Mouse (Mus musculus) MEL (cell line): ENCODE data around the gene Ntn1. TPM values are rescaled to one million over a fixed set of nuclear protein-coding genes. Genes with fewer than 3 reads are reported as not detected.

Source experiments
- DNase-seq: peaks from one replicate; pipeline ENCODE4 v3.0.0; 2011; ENCODE audit warnings: low read depth, low spot score
- H3K27ac ChIP-seq: 2 replicates; pipeline ENCODE4 v1.5.1; 2012; ENCODE audit warnings: low read depth, mild to moderate bottlenecking, control low read depth, low read length, moderate library complexity; ENCODE audit not compliant: control insufficient read depth
- H3K27me3 ChIP-seq, 2 experiments: fragments of 150-350 bp in 1 of 2; sonication (generic) in 1 of 2; 2 replicates each; pipeline ENCODE4 v1.6.1; 2012; ENCODE audit warnings: low read length in 2 of 2, mild to moderate bottlenecking in 2 of 2, improper control_type of control experiment in 1 of 2, moderate library complexity in 1 of 2; ENCODE audit not compliant: insufficient read depth in 2 of 2, control insufficient read depth in 1 of 2
- H3K36me3 ChIP-seq, 2 experiments: 2 replicates each; pipeline ENCODE4 v1.6.1; 2012 to 2014; ENCODE audit warnings: low read length in 2 of 2, improper control_type of control experiment in 1 of 2, inconsistent platforms in 1 of 2, mild to moderate bottlenecking in 1 of 2; ENCODE audit not compliant: insufficient read depth in 2 of 2, control insufficient read depth in 1 of 2
- H3K4me1 ChIP-seq, 2 experiments: fragments of 150-350 bp in 1 of 2; sonication (generic) in 1 of 2; 2 replicates each; pipeline ENCODE4 v1.6.1; 2012; ENCODE audit warnings: low read length in 2 of 2, improper control_type of control experiment in 1 of 2, mild to moderate bottlenecking in 1 of 2; ENCODE audit not compliant: insufficient read depth in 2 of 2, control insufficient read depth in 1 of 2
- H3K4me3 ChIP-seq, 2 experiments: fragments of 150-350 bp in 1 of 2; sonication (generic) in 1 of 2; 2 replicates each; pipeline ENCODE4 v1.5.1; 2012; ENCODE audit warnings: low read depth in 2 of 2, low read length in 2 of 2, mild to moderate bottlenecking in 2 of 2, moderate library complexity in 2 of 2, control low read depth in 1 of 2, improper control_type of control experiment in 1 of 2; ENCODE audit not compliant: control insufficient read depth in 1 of 2, insufficient read depth in 1 of 2
- H3K79me2 ChIP-seq: 2 replicates; pipeline ENCODE4 v1.6.1; 2012; ENCODE audit warnings: mild to moderate bottlenecking, low read length, moderate library complexity; ENCODE audit not compliant: control insufficient read depth, poor library complexity, insufficient read depth
- H3K9ac ChIP-seq: 2 replicates; pipeline ENCODE4 v1.6.1; 2012; ENCODE audit warnings: low read depth, mild to moderate bottlenecking, control low read depth, low read length, moderate library complexity; ENCODE audit not compliant: control insufficient read depth, poor library complexity, severe bottlenecking
- H3K9me3 ChIP-seq: fragments of 150-350 bp; sonication (generic); replicated peaks from 2 replicates; pipeline ENCODE4 v1.6.1; 2012; ENCODE audit warnings: mild to moderate bottlenecking, low read length, improper control_type of control experiment, moderate library complexity; ENCODE audit not compliant: insufficient read depth
- BHLHE40 ChIP-seq: IDR thresholded peaks from 2 replicates; pipeline ENCODE4 v1.6.1; 2012; ENCODE audit warnings: low read depth, mild to moderate bottlenecking, inconsistent platforms, low read length, improper control_type of control experiment, borderline replicate concordance
- CHD1 ChIP-seq: IDR thresholded peaks from 2 replicates; pipeline ENCODE4 v1.6.1; 2012; ENCODE audit warnings: low read depth, mild to moderate bottlenecking, inconsistent platforms, low read length, improper control_type of control experiment
- CHD2 ChIP-seq: IDR thresholded peaks from 2 replicates; pipeline ENCODE4 v1.6.1; 2011; ENCODE audit warnings: low read length, improper control_type of control experiment
- CTCF ChIP-seq, 3 experiments: IDR thresholded peaks in 2 of 3; conservative IDR thresholded peaks in 1 of 3; 2 replicates each; pipeline ENCODE4 v1.5.1; 2011 to 2012; ENCODE audit warnings: low read length in 3 of 3, low read depth in 2 of 3, mild to moderate bottlenecking in 2 of 3, improper control_type of control experiment in 1 of 3, inconsistent platforms in 1 of 3, mixed read lengths in 1 of 3, moderate library complexity in 1 of 3; ENCODE audit not compliant: control insufficient read depth in 1 of 3, insufficient read depth in 1 of 3, poor library complexity in 1 of 3, severe bottlenecking in 1 of 3
- EP300 ChIP-seq, 2 experiments: IDR thresholded peaks; 2 replicates each; pipeline ENCODE4 v1.6.1; 2011; ENCODE audit warnings: improper control_type of control experiment in 2 of 2, low read length in 2 of 2, low read depth in 1 of 2, mild to moderate bottlenecking in 1 of 2
- ETS1 ChIP-seq: IDR thresholded peaks from 2 replicates; pipeline ENCODE4 v1.6.1; 2012; ENCODE audit warnings: low read depth, mild to moderate bottlenecking, inconsistent platforms, low read length, improper control_type of control experiment, moderate library complexity
- GABPA ChIP-seq: IDR thresholded peaks from 2 replicates; pipeline ENCODE4 v1.6.1; 2012; ENCODE audit warnings: low read depth, mild to moderate bottlenecking, inconsistent platforms, low read length, improper control_type of control experiment, moderate library complexity
- HCFC1 ChIP-seq: IDR thresholded peaks from 2 replicates; pipeline ENCODE4 v1.6.1; 2012; ENCODE audit warnings: low read depth, mild to moderate bottlenecking, inconsistent platforms, low read length, improper control_type of control experiment, moderate library complexity
- JUND ChIP-seq: IDR thresholded peaks from 2 replicates; pipeline ENCODE4 v1.6.1; 2011; ENCODE audit warnings: low read depth, mild to moderate bottlenecking, improper control_type of control experiment, low read length
- KAT2A ChIP-seq: conservative IDR thresholded peaks from 2 replicates; pipeline ENCODE4 v1.6.1; 2012; ENCODE audit warnings: low read depth, low read length, improper control_type of control experiment, inconsistent platforms
- MAFK ChIP-seq: IDR thresholded peaks from 2 replicates; pipeline ENCODE4 v1.6.1; 2011; ENCODE audit warnings: low read depth, mild to moderate bottlenecking, low read length, improper control_type of control experiment, borderline replicate concordance
- MAX ChIP-seq: IDR thresholded peaks from 2 replicates; pipeline ENCODE4 v1.6.1; 2011; ENCODE audit warnings: low read length, improper control_type of control experiment
- MAZ ChIP-seq: IDR thresholded peaks from 2 replicates; pipeline ENCODE4 v1.6.1; 2012; ENCODE audit warnings: low read depth, mild to moderate bottlenecking, inconsistent platforms, low read length, improper control_type of control experiment
- MYB ChIP-seq: IDR thresholded peaks from 2 replicates; pipeline ENCODE4 v1.6.1; 2011; ENCODE audit warnings: mild to moderate bottlenecking, low read depth, low read length, improper control_type of control experiment
- POLR2AphosphoS2 ChIP-seq: IDR thresholded peaks from 2 replicates; pipeline ENCODE4 v1.6.1; 2011; ENCODE audit warnings: low read length, improper control_type of control experiment
- POLR2AphosphoS5 ChIP-seq: IDR thresholded peaks from 2 replicates; pipeline ENCODE4 v1.6.1; 2012; ENCODE audit warnings: low read depth, borderline replicate concordance, mild to moderate bottlenecking, inconsistent platforms, low read length, moderate library complexity, mixed read lengths
- RAD21 ChIP-seq: IDR thresholded peaks from 2 replicates; pipeline ENCODE4 v1.6.1; 2011; ENCODE audit warnings: mild to moderate bottlenecking, low read depth, low read length, improper control_type of control experiment
- SIN3A ChIP-seq: IDR thresholded peaks from 2 replicates; pipeline ENCODE4 v1.6.1; 2012; ENCODE audit warnings: low read length, improper control_type of control experiment, inconsistent platforms
- TAL1 ChIP-seq: IDR thresholded peaks from 2 replicates; pipeline ENCODE4 v1.6.1; 2012; ENCODE audit warnings: mild to moderate bottlenecking, inconsistent platforms, low read length, moderate library complexity, mixed read lengths
- TBP ChIP-seq: IDR thresholded peaks from 2 replicates; pipeline ENCODE4 v1.8.0; 2011; ENCODE audit warnings: low read depth, low read length, improper control_type of control experiment
- USF1 ChIP-seq: IDR thresholded peaks from 2 replicates; pipeline ENCODE4 v1.6.1; 2014; ENCODE audit warnings: low read depth, mild to moderate bottlenecking, inconsistent platforms, low read length, improper control_type of control experiment, moderate library complexity
- USF2 ChIP-seq, 2 experiments: IDR thresholded peaks; 2 replicates each; pipeline ENCODE4 v1.6.1; 2011 to 2012; ENCODE audit warnings: improper control_type of control experiment in 2 of 2, low read length in 2 of 2, borderline replicate concordance in 1 of 2, inconsistent platforms in 1 of 2, low read depth in 1 of 2, mild to moderate bottlenecking in 1 of 2; ENCODE audit not compliant: insufficient read depth in 1 of 2
- ZKSCAN1 ChIP-seq: IDR thresholded peaks from 2 replicates; pipeline ENCODE4 v1.6.1; 2012; ENCODE audit warnings: low read depth, mild to moderate bottlenecking, inconsistent platforms, low read length, improper control_type of control experiment, moderate library complexity
- ZMIZ1 ChIP-seq: IDR thresholded peaks from 2 replicates; pipeline ENCODE4 v1.6.1; 2012; ENCODE audit warnings: low read depth, mild to moderate bottlenecking, inconsistent platforms, low read length, improper control_type of control experiment, moderate library complexity
- polyA plus RNA-seq, 2 experiments: library from polyadenylated mRNA; stranded (reverse) in 1 of 2; unstranded in 1 of 2; fragments of >175 nt in 1 of 2; fragments of >200 nt in 1 of 2; gene quantifications; 2 replicates each; pipeline versions ENCODE4 v1.2.1 to v1.2.4; 2012; ENCODE audit warnings: low replicate concordance in 2 of 2, low read depth in 1 of 2; ENCODE audit not compliant: insufficient read length in 2 of 2, insufficient read depth in 1 of 2, missing spikeins in 1 of 2
- total RNA-seq: library from RNA; depleted of rRNA; stranded (reverse); fragments of 300-350 nt; gene quantifications from 2 replicates; pipeline ENCODE4 v1.2.3, GENCODE M21; 2012

The Ntn1 gene
- total and polyA plus RNA-seq, 3 experiments, result not detected

DNA sequence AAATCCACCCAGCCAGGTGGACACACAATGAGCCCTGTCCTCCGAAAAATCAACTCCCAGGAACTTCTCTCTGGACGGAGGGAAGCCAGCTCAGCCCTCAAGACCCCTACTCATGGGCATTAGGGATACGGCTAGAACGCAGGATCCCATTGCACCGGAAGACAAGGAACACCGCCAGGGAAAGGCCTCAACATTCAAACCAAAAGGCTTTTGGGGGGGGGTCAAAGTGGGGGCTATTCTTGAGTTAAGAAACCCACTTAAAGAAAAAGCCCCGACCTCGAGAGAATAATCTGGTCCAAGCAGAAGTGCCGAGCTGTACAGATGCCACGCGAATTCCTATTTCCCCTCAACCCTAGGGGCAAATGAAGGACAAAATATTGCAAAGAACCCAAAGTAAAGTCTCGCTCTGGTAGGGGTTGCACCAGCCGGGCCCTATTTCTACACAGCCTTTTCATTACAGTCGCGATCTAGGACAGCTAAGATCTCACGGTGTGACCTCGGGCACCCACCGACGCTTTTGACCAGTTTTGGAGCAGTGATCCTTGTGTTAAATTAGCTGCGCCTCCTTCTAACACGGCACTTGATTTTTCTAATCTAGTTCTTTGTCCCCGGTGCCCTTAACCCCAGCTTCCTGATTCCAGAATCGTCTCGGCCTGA, 1.6 kb downstream of the Ntn1 start:
- no peak overlapping the region for H3K27ac ChIP-seq
- H3K4me3 ChIP-seq, result no peak overlapping the region
- H3K9me3 ChIP-seq, result no peaks in the 10 kb centered on the region
- TF ChIP-seq MAZ, result no peak
- no peak for TF ChIP-seq MAX
- TF ChIP-seq ETS1, result no peak
- no peak for TF ChIP-seq CHD1
- no peak for TF ChIP-seq SIN3A
- no peak for TF ChIP-seq RAD21
- no peak for TF ChIP-seq JUND
- TF ChIP-seq CTCF (IDR thresholded peaks at IDR 0.05 in 2 of 3, conservative IDR thresholded peaks at IDR 0.05 in 1 of 3; ENCODE audit: control insufficient read depth in 1 of 3, insufficient read depth in 1 of 3, low read depth in 2 of 3, low read length in 3 of 3, poor library complexity in 1 of 3, severe bottlenecking in 1 of 3), result no peak
- TF ChIP-seq USF2 (IDR thresholded peaks at IDR 0.05; ENCODE audit: borderline replicate concordance in 1 of 2, insufficient read depth in 1 of 2, low read depth in 1 of 2, low read length in 2 of 2), result no peak
- H3K79me2 ChIP-seq, result no peaks in the 10 kb centered on the region
- no peaks in the 10 kb centered on the region for H3K36me3 ChIP-seq
- no peaks in the 10 kb centered on the region for H3K4me1 ChIP-seq
- peaks cover 0 to 5% of the 10 kb centered on the region in 2 experiments; a peak in 3 of 4 replicates for H3K27me3 ChIP-seq
- H3K9ac ChIP-seq, result no peak overlapping the region
- DNase-seq, result no peak

DNA sequence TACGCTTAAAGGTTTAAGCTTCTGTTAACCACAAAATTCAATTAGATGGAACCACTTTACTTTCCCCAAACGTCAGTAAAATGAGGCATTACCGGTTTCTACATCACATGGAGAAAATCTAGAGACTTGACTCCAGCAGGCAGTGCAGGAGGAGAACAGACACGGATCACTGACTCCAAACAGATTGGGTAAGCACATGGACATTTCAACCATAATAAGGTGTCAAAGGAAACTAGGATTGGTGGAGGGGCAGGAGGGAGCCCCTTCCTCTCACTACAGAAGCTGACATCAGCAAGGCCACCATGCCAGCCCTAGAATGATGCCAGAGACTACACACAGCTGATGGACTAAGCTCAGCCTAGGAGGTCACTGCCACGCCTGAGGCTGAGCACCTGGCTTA, 5.1 kb downstream of the Ntn1 start:
- Histone ChIP-seq H3K9me3 (no peaks in the 10 kb centered on the region), H3K27ac (no peak overlapping the region), H3K9ac (no peak overlapping the region), H3K27me3 (peaks cover 0 to 3% of the 10 kb centered on the region in 2 experiments; a peak in 3 of 4 replicates), H3K79me2 (no peaks in the 10 kb centered on the region), H3K36me3 (no peaks in the 10 kb centered on the region), H3K4me1 (0 out of 4 replicates have a peak, but pooled peaks cover 0 to 3% of the 10 kb centered on the region in 2 experiments), H3K4me3 (no peak overlapping the region)
- TF ChIP-seq BHLHE40 (no peak), HCFC1 (no peak), SIN3A (no peak), TAL1 (no peak), ZKSCAN1 (no peak), GABPA (no peak), KAT2A (no peak)
- DNase-seq, result no peak

DNA sequence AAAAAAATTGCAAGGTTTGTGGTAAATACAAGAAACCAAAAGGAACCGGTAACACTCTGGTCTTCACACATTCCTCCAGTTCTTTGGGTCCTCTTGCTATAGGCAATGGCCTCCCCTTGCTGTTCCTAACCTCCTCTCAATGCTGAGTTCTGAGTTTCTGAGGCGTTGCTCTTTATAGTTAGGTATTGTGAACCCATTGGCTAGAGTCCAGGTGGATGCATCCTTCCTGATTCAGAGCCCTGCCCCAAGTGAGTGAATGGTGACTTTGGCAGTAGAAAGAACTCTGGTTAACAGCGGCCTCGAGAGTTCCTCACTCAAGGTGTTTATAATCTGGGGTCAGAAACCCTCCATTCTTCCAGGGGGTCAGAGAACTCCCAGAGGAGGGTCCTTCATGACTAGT, 5.9 kb downstream of the Ntn1 start:
- Histone ChIP-seq H3K9me3 (no peaks in the 10 kb centered on the region), H3K36me3 (no peaks in the 10 kb centered on the region), H3K9ac (no peak overlapping the region), H3K27ac (no peak overlapping the region), H3K79me2 (no peaks in the 10 kb centered on the region), H3K4me3 (no peak overlapping the region), H3K4me1 (0 out of 4 replicates have a peak, but pooled peaks cover 0 to 3% of the 10 kb centered on the region in 2 experiments), H3K27me3 (peaks cover 0 to 3% of the 10 kb centered on the region in 2 experiments; a peak in 3 of 4 replicates)
- no peak for TF ChIP-seq POLR2AphosphoS5
- no peak for TF ChIP-seq MAZ
- no peak for TF ChIP-seq MYB
- no peak for TF ChIP-seq ETS1
- no peak for TF ChIP-seq TAL1
- TF ChIP-seq POLR2AphosphoS2, result no peak
- no peak for TF ChIP-seq MAFK
- no peak for TF ChIP-seq CHD2
- no peak for TF ChIP-seq TBP
- TF ChIP-seq USF1, result no peak
- TF ChIP-seq ZKSCAN1, result no peak
- TF ChIP-seq SIN3A, result no peak
- TF ChIP-seq ZMIZ1, result no peak
- no peak for TF ChIP-seq EP300 (IDR thresholded peaks at IDR 0.05; ENCODE audit: low read depth in 1 of 2, low read length in 2 of 2)
- TF ChIP-seq KAT2A, result no peak
- no peak for TF ChIP-seq RAD21
- no peak for DNase-seq
